Mouse (Mus musculus): ENCODE results near the gene Cnr1. TPM values are rescaled to one million over a fixed set of nuclear protein-coding genes. Genes with fewer than 3 reads are reported as not detected.
A peak's percentile ranks its signal among the peaks of the same experiment; 100 is the strongest.

The Cnr1 gene
- polyA plus RNA-seq, 1 experiment, result 1.6 TPM

DNA sequence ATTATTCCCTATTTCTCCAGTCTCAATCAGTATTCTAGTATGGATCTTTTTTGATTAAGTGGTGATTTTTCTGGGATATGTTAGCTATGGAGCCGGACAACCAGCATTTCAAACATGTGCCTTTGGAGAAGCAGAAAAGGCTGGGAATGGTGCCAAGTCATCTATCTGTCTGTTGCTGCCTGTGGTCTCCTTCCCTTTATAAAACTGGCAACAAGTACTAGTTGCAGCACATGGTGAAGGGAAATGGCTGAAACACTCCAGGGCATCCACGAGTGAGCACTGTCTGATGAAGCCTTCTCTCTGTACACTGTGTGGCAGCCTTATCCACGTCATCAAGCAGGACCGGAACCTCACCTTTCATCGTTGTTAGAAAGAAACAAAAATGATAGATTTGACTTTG, 8.7 kb upstream of the Cnr1 start:
- no peak overlapping the region for H3K27ac ChIP-seq (ENCODE audit: insufficient read depth, low read length)
- H3K9me3 ChIP-seq (replicated peaks; ENCODE audit: control insufficient read depth, insufficient read depth, low read length, poor library complexity, severe bottlenecking), result no peaks in the 10 kb centered on the region
- peaks cover 2% of the 10 kb centered on the region for H3K4me1 ChIP-seq (ENCODE audit: control insufficient read depth, insufficient read depth, low read length)
- no peak overlapping the region for H3K4me3 ChIP-seq (ENCODE audit: low read depth, low read length)
- no peak overlapping the region for H3K9ac ChIP-seq (ENCODE audit: low read depth, poor library complexity, severe bottlenecking)
- no peak for TF ChIP-seq EP300 (IDR thresholded peaks at IDR 0.05; ENCODE audit: insufficient read depth, low read depth, low read length)
- TF ChIP-seq POLR2A (IDR thresholded peaks at IDR 0.05; ENCODE audit: insufficient read depth, low read length), result no peak
- TF ChIP-seq CTCF (IDR thresholded peaks at IDR 0.05; ENCODE audit: low read depth, low read length), result no peak
- no peaks in the 10 kb centered on the region for H3K36me3 ChIP-seq (ENCODE audit: control insufficient read depth, insufficient read depth, low read length, poor library complexity, severe bottlenecking)
- no peaks in the 10 kb centered on the region for H3K27me3 ChIP-seq (ENCODE audit: control insufficient read depth, insufficient read depth, low read length, poor library complexity, severe bottlenecking)

GRCm38 (mm10) chr4:33920807-33921206, 3.6 kb upstream of the Cnr1 start:
- H3K4me1 ChIP-seq (ENCODE audit: control insufficient read depth, insufficient read depth, low read length), result no peaks in the 10 kb centered on the region
- TF ChIP-seq CTCF (IDR thresholded peaks at IDR 0.05; ENCODE audit: low read depth, low read length) (no peak), EP300 (IDR thresholded peaks at IDR 0.05; ENCODE audit: insufficient read depth, low read depth, low read length) (no peak), POLR2A (IDR thresholded peaks at IDR 0.05; ENCODE audit: insufficient read depth, low read length) (no peak)
- no peaks in the 10 kb centered on the region for H3K36me3 ChIP-seq (ENCODE audit: control insufficient read depth, insufficient read depth, low read length, poor library complexity, severe bottlenecking)
- H3K9ac ChIP-seq (ENCODE audit: low read depth, poor library complexity, severe bottlenecking), result no peak overlapping the region
- no peaks in the 10 kb centered on the region for H3K27me3 ChIP-seq (ENCODE audit: control insufficient read depth, insufficient read depth, low read length, poor library complexity, severe bottlenecking)
- no peaks in the 10 kb centered on the region for H3K9me3 ChIP-seq (replicated peaks; ENCODE audit: control insufficient read depth, insufficient read depth, low read length, poor library complexity, severe bottlenecking)
- H3K27ac ChIP-seq (ENCODE audit: insufficient read depth, low read length), result no peak overlapping the region
- H3K4me3 ChIP-seq (ENCODE audit: low read depth, low read length), result no peak overlapping the region

- TF ChIP-seq CTCF (IDR thresholded peaks at IDR 0.05; ENCODE audit: low read depth, low read length) (no peak), POLR2A (IDR thresholded peaks at IDR 0.05; ENCODE audit: insufficient read depth, low read length) (no peak), EP300 (IDR thresholded peaks at IDR 0.05; ENCODE audit: insufficient read depth, low read depth, low read length) (no peak)
These were observed 1.1 kb upstream of the Cnr1 start for GRCm38 (mm10) chr4:33923151-33923760.

GRCm38 (mm10) chr4:33923761-33924233, 596 bp upstream of the Cnr1 start:
- TF ChIP-seq EP300 (IDR thresholded peaks at IDR 0.05; ENCODE audit: insufficient read depth, low read depth, low read length), result no peak
- no peak for TF ChIP-seq CTCF (IDR thresholded peaks at IDR 0.05; ENCODE audit: low read depth, low read length)
- no peak for TF ChIP-seq POLR2A (IDR thresholded peaks at IDR 0.05; ENCODE audit: insufficient read depth, low read length)
- H3K9me3 ChIP-seq (replicated peaks; ENCODE audit: control insufficient read depth, insufficient read depth, low read length, poor library complexity, severe bottlenecking), result no peaks in the 10 kb centered on the region
- H3K9ac ChIP-seq (ENCODE audit: low read depth, poor library complexity, severe bottlenecking), result peak overlapping the region; percentile 58
- H3K4me1 ChIP-seq (ENCODE audit: control insufficient read depth, insufficient read depth, low read length), result no peaks in the 10 kb centered on the region
- peak overlapping the region; percentile 64 for H3K4me3 ChIP-seq (ENCODE audit: low read depth, low read length)
- no peaks in the 10 kb centered on the region for H3K36me3 ChIP-seq (ENCODE audit: control insufficient read depth, insufficient read depth, low read length, poor library complexity, severe bottlenecking)
- no peak overlapping the region for H3K27ac ChIP-seq (ENCODE audit: insufficient read depth, low read length)
- H3K27me3 ChIP-seq (ENCODE audit: control insufficient read depth, insufficient read depth, low read length, poor library complexity, severe bottlenecking), result no peaks in the 10 kb centered on the region

More at GRCm38 (mm10) chr4:33923151-33923760, 1.1 kb upstream of the Cnr1 start:
- peak overlapping the region; percentile 58 for H3K9ac ChIP-seq (ENCODE audit: low read depth, poor library complexity, severe bottlenecking)
- H3K9me3 ChIP-seq (replicated peaks; ENCODE audit: control insufficient read depth, insufficient read depth, low read length, poor library complexity, severe bottlenecking), result no peaks in the 10 kb centered on the region
- peak overlapping the region; percentile 64 for H3K4me3 ChIP-seq (ENCODE audit: low read depth, low read length)
- no peaks in the 10 kb centered on the region for H3K27me3 ChIP-seq (ENCODE audit: control insufficient read depth, insufficient read depth, low read length, poor library complexity, severe bottlenecking)
- no peak overlapping the region for H3K27ac ChIP-seq (ENCODE audit: insufficient read depth, low read length)
- no peaks in the 10 kb centered on the region for H3K36me3 ChIP-seq (ENCODE audit: control insufficient read depth, insufficient read depth, low read length, poor library complexity, severe bottlenecking)
- H3K4me1 ChIP-seq (ENCODE audit: control insufficient read depth, insufficient read depth, low read length), result no peaks in the 10 kb centered on the region

GRCm38 (mm10) chr4:33924889-33925245, 474 bp downstream of the Cnr1 start:
- Histone ChIP-seq H3K27ac (ENCODE audit: insufficient read depth, low read length) (no peak overlapping the region), H3K9ac (ENCODE audit: low read depth, poor library complexity, severe bottlenecking) (peak overlapping the region; percentile 58), H3K4me1 (ENCODE audit: control insufficient read depth, insufficient read depth, low read length) (no peaks in the 10 kb centered on the region), H3K36me3 (ENCODE audit: control insufficient read depth, insufficient read depth, low read length, poor library complexity, severe bottlenecking) (no peaks in the 10 kb centered on the region), H3K9me3 (replicated peaks; ENCODE audit: control insufficient read depth, insufficient read depth, low read length, poor library complexity, severe bottlenecking) (no peaks in the 10 kb centered on the region), H3K4me3 (ENCODE audit: low read depth, low read length) (peak overlapping the region; percentile 64), H3K27me3 (ENCODE audit: control insufficient read depth, insufficient read depth, low read length, poor library complexity, severe bottlenecking) (no peaks in the 10 kb centered on the region)
- no peak for TF ChIP-seq EP300 (IDR thresholded peaks at IDR 0.05; ENCODE audit: insufficient read depth, low read depth, low read length)
- no peak for TF ChIP-seq POLR2A (IDR thresholded peaks at IDR 0.05; ENCODE audit: insufficient read depth, low read length)
- TF ChIP-seq CTCF (IDR thresholded peaks at IDR 0.05; ENCODE audit: low read depth, low read length), result no peak

DNA sequence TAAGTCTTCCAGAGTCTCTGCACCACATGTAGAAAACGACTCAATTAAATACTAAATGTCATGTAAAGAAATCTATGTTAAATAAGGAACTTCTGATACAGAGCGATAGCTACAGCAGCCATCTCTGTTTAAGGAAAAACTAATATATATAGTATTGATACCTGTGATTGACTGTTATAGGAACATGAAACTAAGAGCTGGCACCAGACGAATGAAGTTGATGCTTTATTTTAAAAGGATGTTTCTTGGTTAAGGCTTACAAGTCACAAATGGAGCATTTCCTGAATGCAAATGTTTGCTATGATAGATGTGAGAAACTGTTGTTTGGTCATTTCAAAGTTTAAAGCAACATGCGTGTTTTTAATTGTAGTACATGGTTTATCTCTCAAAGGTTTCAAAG, 1.1 kb downstream of the Cnr1 start:
- no peaks in the 10 kb centered on the region for H3K4me1 ChIP-seq (ENCODE audit: control insufficient read depth, insufficient read depth, low read length)
- H3K36me3 ChIP-seq (ENCODE audit: control insufficient read depth, insufficient read depth, low read length, poor library complexity, severe bottlenecking), result no peaks in the 10 kb centered on the region
- H3K4me3 ChIP-seq (ENCODE audit: low read depth, low read length), result no peak overlapping the region
- no peaks in the 10 kb centered on the region for H3K9me3 ChIP-seq (replicated peaks; ENCODE audit: control insufficient read depth, insufficient read depth, low read length, poor library complexity, severe bottlenecking)
- TF ChIP-seq POLR2A (IDR thresholded peaks at IDR 0.05; ENCODE audit: insufficient read depth, low read length) (no peak), CTCF (IDR thresholded peaks at IDR 0.05; ENCODE audit: low read depth, low read length) (no peak), EP300 (IDR thresholded peaks at IDR 0.05; ENCODE audit: insufficient read depth, low read depth, low read length) (no peak)
- no peak overlapping the region; the same call in 1 of the 2 replicates for H3K9ac ChIP-seq (ENCODE audit: low read depth, poor library complexity, severe bottlenecking)
- H3K27me3 ChIP-seq (ENCODE audit: control insufficient read depth, insufficient read depth, low read length, poor library complexity, severe bottlenecking), result no peaks in the 10 kb centered on the region
- no peak overlapping the region for H3K27ac ChIP-seq (ENCODE audit: insufficient read depth, low read length)

Data from ES-Bruce4 (cell line).